Mouse (Mus musculus): ENCODE measurements around the gene 4931428L18Rik. TPM values are rescaled to one million over a fixed set of nuclear protein-coding genes. Genes with fewer than 3 reads are reported as not detected.

The 4931428L18Rik gene
- not detected for total RNA-seq (2022)

GRCm38 (mm10) chr1:31222564-31222963, at the start of gene 4931428L18Rik, which contains the start of gene Pih1d3:
Gene 4931428L18Rik, minus strand, starts transcription at chr1:31222684.
Gene Pih1d3, plus strand, starts transcription at chr1:31222838.
- no peak for DNase-seq (ENCODE audit: low spot score)

GRCm38 (mm10) chr1:31260218-31260923, 37.9 kb upstream of the 4931428L18Rik start:
- peak; percentile 2 for DNase-seq (ENCODE audit: low spot score)

DNA sequence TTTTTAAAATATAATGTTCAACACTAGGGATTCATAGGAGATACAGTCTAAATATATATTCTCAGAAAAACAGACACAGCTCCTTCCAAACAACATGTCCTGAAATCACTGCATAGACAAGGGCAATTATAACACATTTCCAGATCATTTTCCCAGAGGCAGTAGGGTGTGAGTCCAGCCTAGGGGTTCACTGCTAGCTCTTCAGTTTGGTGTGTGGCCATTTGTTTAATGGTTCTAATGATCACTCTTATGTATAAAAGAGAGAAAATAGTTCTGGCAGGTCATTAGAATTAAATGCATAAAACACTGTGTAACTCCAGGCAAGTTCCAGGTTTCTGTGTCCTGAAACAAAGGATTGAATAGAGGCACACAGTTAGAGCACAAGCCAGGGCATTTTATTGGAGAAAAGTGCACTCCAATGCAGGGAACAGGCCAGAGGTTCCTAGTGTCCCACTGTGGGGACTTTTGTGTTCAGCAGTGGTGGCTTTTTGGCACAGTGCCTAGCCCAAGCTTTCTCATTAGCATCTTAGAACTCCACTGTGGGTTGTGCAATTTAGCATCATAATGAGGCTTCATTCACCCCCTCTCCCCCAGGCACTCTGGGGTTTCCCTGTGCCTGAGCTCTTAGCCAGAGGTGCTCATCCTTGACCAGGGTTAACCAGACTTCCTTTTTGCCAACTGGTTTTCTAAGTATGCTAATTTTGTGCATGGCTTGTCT, 11.0 kb upstream of the 4931428L18Rik start:
- DNase-seq (ENCODE audit: low spot score): no peak

- no peak for DNase-seq (ENCODE audit: low spot score)
These were observed 1.8 kb downstream of the 4931428L18Rik start for GRCm38 (mm10) chr1:31220599-31221250.

DNA sequence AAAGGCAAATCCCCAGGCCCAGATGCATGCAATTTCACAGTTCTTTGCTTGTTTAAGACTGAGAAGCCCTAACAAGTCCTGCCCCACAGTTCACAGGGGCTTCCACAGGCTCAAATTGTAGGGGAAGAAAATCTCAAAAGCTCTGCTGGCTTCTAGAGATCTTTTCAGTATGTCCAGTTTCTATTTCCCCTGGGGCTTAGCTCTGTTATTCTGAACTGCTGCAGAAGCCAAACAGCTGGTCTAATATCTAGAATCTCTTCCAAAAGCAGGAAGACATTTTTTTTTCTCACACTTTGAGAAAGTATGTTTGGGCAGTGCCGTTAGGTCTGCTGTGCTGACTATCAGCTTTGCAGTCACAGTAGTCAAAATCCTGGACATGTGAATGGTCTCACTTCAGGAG, 7.7 kb downstream of the 4931428L18Rik start:
- peak; percentile 8 for DNase-seq (ENCODE audit: low spot score)

DNA sequence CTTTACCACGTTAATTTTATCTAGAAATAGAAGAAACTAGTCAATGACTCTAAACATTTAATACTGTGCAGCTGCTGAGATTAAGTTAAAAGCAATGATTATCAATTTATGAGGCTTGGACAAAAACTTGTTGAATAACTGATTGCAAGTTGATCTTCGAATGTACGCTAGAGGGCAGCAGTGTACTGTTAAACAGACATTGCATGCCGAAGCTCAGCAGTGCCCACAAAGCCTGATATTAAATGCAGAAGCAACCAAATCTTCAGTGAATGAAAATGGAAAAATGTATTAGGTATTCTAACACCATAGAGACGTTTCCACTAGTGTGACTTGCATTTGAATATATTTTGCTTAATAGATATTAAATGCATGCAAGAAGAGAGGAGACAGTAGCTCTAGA, 12.3 kb downstream of the 4931428L18Rik start:
- DNase-seq (ENCODE audit: low spot score): peak; percentile 25

GRCm38 (mm10) chr1:31205770-31206169, 16.7 kb downstream of the 4931428L18Rik start:
- DNase-seq (ENCODE audit: low spot score): no peak

GRCm38 (mm10) chr1:31205346-31205745, 17.1 kb downstream of the 4931428L18Rik start:
- DNase-seq (ENCODE audit: low spot score): no peak

- DNase-seq (ENCODE audit: low spot score): no peak
These were observed 18.7 kb downstream of the 4931428L18Rik start for GRCm38 (mm10) chr1:31203771-31204170.

DNA sequence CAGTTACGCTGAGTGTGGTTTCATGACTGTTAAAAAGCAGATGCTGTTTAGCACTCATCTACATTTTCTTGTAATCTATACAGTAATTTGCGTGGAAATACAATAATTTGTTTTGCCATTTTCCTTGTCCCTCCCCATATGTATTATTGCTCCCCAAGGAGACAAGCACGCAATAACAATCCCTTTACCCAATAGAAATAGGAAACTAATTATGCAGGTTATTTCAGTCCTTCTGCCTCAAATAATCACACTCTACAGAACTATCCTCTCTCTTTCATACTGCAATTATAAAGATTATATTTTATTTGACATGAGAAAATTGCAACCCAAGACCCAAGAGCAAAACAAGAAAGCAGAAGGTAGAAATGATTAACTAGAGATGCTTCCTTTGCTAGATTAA, 25.5 kb downstream of the 4931428L18Rik start:
- DNase-seq (ENCODE audit: low spot score): no peak

GRCm38 (mm10) chr1:31195633-31196032, 26.9 kb downstream of the 4931428L18Rik start:
- DNase-seq (ENCODE audit: low spot score): no peak

GRCm38 (mm10) chr1:31190237-31190866, 32.1 kb downstream of the 4931428L18Rik start:
- no peak for DNase-seq (ENCODE audit: low spot score)

- DNase-seq (ENCODE audit: low spot score): no peak
These were observed 44.2 kb downstream of the 4931428L18Rik start for GRCm38 (mm10) chr1:31178264-31178663.

DNA sequence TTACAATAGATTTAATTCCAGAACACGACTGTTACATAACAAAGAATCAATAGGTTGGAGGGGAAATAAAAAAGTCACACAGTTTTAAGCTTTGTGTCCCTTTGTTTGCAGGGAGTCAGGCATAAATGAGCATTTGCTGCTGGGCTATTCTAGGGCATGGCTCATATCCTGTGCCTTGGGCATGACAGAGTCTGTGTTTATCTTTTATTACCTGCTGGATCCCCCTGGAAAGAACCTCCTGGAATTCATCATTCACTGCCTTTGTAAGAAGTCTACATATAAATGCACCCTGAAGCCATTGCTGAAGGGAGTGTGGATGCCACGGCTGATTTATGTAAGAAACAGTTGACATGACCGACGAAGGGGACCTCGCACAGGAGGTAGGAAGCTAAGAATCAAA, 46.4 kb downstream of the 4931428L18Rik start, which contains the start of gene Lgsn:
Gene Lgsn (plus strand): TSS at position 301 of the 400 bp plus-strand sequence.
- DNase-seq (ENCODE audit: low spot score): no peak

DNA sequence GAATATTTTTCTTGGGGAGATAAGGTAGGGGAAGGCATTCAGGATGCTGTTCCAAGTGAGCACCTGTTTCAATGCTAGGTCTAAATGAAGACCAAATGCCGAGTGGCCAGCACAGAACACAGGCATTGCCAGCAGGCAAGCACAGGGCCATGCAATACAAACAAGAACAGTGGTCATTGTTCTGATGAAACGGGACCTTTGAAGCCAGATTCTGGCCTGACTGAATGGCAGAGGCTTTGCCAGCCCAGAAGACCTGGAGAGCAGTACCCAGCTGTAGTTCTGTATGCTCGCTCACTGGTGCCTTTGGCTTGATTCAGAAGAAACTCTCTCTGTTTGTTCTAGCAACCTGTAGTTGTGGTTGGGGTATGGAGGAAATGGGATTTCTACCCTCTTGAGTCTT, 47.1 kb downstream of the 4931428L18Rik start:
- no peak for DNase-seq (ENCODE audit: low spot score)

DNA sequence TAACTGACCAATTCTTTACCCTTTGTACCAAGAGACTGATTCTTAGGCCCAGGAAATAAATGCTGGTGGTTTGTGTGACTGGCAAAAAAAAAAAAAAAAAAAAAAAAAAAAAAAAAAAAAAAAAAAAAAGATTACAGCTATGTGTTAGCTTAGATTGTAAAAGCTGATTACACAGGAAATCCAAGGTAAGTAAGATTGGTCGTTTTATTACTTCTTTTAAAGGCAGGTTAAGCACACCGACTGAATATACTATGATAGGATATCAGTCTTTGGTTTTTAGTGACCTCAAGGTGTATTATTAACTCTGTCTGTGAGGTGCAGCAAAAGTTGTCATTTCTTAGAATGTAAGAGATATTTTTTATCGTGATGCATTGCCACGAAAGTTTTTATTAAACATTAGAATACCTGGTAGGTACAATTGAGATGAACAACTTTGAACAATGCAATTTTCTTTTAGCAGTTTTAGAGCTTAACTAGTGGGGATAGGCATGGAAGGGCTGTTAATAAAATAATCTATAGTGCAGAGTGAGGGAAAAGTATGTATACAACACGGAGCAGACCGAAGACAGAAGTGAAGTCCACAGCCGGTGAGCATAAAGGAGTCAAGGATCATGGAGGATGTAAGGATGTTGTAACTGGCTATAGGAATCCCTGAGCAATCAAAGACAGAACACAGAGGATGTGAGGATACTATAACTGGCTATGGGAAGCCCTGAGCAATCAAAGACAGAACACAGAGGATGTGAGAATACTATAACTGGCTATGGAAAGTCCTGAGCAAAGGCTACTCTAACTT, 57.0 kb downstream of the 4931428L18Rik start:
- no peak for DNase-seq (ENCODE audit: low spot score)

GRCm38 (mm10) chr1:31164527-31165189, 57.8 kb downstream of the 4931428L18Rik start:
- no peak for DNase-seq (ENCODE audit: low spot score)

DNA sequence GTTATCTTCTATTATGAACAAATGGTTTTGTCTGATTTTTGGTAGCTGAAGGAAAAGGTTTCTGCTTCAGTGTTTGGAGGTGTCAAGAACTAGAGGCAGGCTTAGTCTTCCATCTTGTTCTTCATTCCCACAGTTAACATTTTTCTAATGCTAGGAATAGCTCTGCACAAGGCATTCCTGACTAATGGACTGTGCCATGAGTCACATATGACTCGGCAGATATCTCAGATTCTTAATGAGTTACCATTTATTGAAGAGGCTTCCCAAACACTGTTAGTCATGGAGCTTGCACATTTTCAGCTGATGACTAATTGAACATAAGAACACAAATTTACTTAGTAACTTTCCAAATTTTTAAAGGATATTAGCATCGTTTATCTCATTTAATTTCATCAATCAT, 65.6 kb downstream of the 4931428L18Rik start:
- no peak for DNase-seq (ENCODE audit: low spot score)

GRCm38 (mm10) chr1:31156185-31156584, 66.3 kb downstream of the 4931428L18Rik start:
- no peak for DNase-seq (ENCODE audit: low spot score)

DNA sequence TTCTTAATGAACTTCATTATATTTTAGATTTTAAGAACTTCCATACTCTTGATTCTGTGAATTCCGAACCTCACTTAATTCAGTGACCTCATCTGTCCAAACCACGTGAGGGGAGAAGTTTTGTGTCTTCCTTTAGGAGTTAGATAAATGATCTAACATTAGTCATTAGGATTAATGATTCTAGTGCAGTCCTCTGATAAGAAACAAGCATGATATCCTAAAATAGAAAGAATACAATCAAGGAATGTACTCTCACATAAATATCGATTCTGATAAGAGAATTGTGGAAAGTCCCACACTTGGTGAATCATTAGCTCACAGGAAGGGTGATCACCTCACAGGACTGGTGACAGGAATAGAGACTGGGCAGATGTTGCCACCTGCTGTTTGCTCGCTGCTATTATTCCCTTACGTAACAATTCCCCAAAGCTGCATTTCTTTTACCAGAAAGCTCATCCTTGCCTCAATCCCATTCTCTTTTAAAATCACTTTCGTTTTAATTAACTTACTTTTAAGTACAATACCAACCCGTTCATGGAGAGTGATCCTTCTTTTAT, 68.6 kb downstream of the 4931428L18Rik start:
- DNase-seq (ENCODE audit: low spot score): peak; percentile 50
